Mouse (Mus musculus) lung, adult 2 months (tissue): ENCODE results near the gene Calml4.
"Not testable (repeated sequence)": the region's sequence is repeated elsewhere in the genome, so short reads cannot be mapped to it uniquely, and the experiment has no call there.

Experiments used
- CTCF ChIP-seq: fragments of 200-500 bp; IDR thresholded peaks from 2 replicates; pipeline ENCODE4 v1.5.1; 2011; ENCODE audit warnings: mild to moderate bottlenecking, low read length, control low read depth; ENCODE audit not compliant: insufficient read depth
- POLR2A ChIP-seq: fragments of 200-500 bp; IDR thresholded peaks from 2 replicates; pipeline ENCODE4 v1.6.1; 2011; ENCODE audit warnings: low read depth, mild to moderate bottlenecking, control low read depth, low read length, borderline replicate concordance; ENCODE audit errors: extremely low read depth

GRCm38 (mm10) chr9:62860102-62860501 is 2.2 kb downstream of the Calml4 start:
- TF ChIP-seq POLR2A, CTCF: not testable (repeated sequence)
